Mouse (Mus musculus) E14TG2a.4 (cell line): ENCODE measurements at regions not wholly inside any gene's neighbourhood (a gene's known extent, or its start where the extent isn't known, plus 50 kb on each side); places are given as distances from the start of the nearest gene placed in this dataset.

ENCODE experiments used
- CTCF ChIP-seq: conservative IDR thresholded peaks from 2 replicates; pipeline ENCODE4 v1.5.1; 2014; ENCODE audit warnings: low read length
- NANOG ChIP-seq: IDR thresholded peaks from 2 replicates; pipeline ENCODE4 v1.6.1; 2014; ENCODE audit warnings: borderline replicate concordance, low read length, mixed read lengths

DNA sequence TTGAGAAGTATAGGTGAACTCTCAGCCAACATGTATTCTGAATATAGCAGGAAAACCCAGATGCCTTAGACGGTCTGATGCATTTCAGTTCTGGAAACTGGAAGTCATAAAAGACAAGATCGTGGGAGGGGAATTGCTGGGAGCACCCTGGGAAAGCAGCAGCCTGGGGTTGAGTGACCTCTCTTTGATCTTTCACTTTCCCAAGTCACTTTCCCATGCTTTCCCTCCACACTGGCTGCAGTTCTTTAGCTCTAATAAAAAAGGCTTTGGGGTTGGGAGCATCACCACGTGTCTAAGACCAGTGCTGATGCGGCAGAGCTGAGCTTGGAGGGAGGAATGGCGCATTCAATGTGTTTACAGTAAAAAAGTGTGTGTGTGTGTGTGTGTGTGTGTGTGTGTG lies 91.2 kb upstream of the Arhgap32 start:
- TF ChIP-seq CTCF (no peak), NANOG (no peak)
